Mouse (Mus musculus): ENCODE data around the gene Hhat. TPM values are rescaled to one million over a fixed set of nuclear protein-coding genes. Genes with fewer than 3 reads are reported as not detected.

Hhat gene
- polyA plus RNA-seq, 1 experiment from 2014 or later: 8.0 TPM

DNA sequence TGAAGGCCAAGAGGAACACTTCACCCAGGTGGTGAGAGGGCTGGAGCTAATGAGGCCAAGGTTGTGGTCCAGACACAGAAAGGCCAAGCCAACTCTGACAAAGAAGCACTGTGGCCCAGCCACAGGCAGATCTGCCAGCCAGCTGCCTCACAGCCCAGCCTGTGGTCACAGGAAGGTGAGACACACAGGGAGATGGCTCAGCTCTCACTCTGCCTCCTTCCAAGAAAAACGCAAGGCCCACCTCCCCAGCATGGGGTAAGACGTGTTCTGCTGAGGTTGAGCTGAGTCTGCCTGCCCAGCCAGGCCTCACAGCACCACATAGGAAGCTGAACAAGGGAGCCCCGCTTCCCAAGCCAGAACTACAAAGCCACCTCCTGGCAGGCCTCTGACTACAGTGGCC, 34.5 kb downstream of the Hhat start:
- WGBS: 58% methylated on average over 3 of the region's 3 CpGs
- H3K4me3 ChIP-seq (ENCODE audit: low read depth, low read length): no peak overlapping the region
- no peak overlapping the region for H3K27ac ChIP-seq (ENCODE audit: low read depth, low read length)
- H3K9me3 ChIP-seq (ENCODE audit: control insufficient read depth, low read length): no peaks in the 10 kb centered on the region
- ATAC-seq (ENCODE audit: low FRiP score): no peak
- no peaks in the 10 kb centered on the region for H3K4me1 ChIP-seq (replicated peaks; ENCODE audit: control insufficient read depth, insufficient read depth, low read length)
- no peaks in the 10 kb centered on the region for H3K27me3 ChIP-seq (ENCODE audit: control insufficient read depth, insufficient read depth, low read length)
- no peak overlapping the region for H3K9ac ChIP-seq (ENCODE audit: low read depth, low read length)
- no peak for DNase-seq (ENCODE audit: low spot score)
- H3K4me2 ChIP-seq (replicated peaks; ENCODE audit: low read depth, low read length): no peak overlapping the region
- H3K36me3 ChIP-seq (ENCODE audit: control insufficient read depth, insufficient read depth, low read length): no peaks in the 10 kb centered on the region

- Histone ChIP-seq H3K4me2 (replicated peaks; ENCODE audit: low read depth, low read length) (no peak overlapping the region), H3K27me3 (ENCODE audit: control insufficient read depth, insufficient read depth, low read length) (no peaks in the 10 kb centered on the region), H3K9ac (ENCODE audit: low read depth, low read length) (no peak overlapping the region), H3K36me3 (ENCODE audit: control insufficient read depth, insufficient read depth, low read length) (no peaks in the 10 kb centered on the region), H3K9me3 (ENCODE audit: control insufficient read depth, low read length) (no peaks in the 10 kb centered on the region), H3K27ac (ENCODE audit: low read depth, low read length) (no peak overlapping the region), H3K4me3 (ENCODE audit: low read depth, low read length) (no peak overlapping the region), H3K4me1 (replicated peaks; ENCODE audit: control insufficient read depth, insufficient read depth, low read length) (no peaks in the 10 kb centered on the region)
- no peak for ATAC-seq (ENCODE audit: low FRiP score)
- DNase-seq (ENCODE audit: low spot score): no peak
- 65% methylated on average over 9 of the region's 9 CpGs for WGBS
Measured at GRCm38 (mm10) chr1:192736002-192736426, 35.0 kb downstream of the Hhat start.

GRCm38 (mm10) chr1:192730517-192730916, 40.5 kb downstream of the Hhat start:
- Histone ChIP-seq H3K36me3 (ENCODE audit: control insufficient read depth, insufficient read depth, low read length) (no peaks in the 10 kb centered on the region), H3K27me3 (ENCODE audit: control insufficient read depth, insufficient read depth, low read length) (no peaks in the 10 kb centered on the region; the same call in 1 of the 2 replicates), H3K4me2 (replicated peaks; ENCODE audit: low read depth, low read length) (no peak overlapping the region), H3K27ac (ENCODE audit: low read depth, low read length) (no peak overlapping the region), H3K9me3 (ENCODE audit: control insufficient read depth, low read length) (no peaks in the 10 kb centered on the region), H3K4me1 (replicated peaks; ENCODE audit: control insufficient read depth, insufficient read depth, low read length) (no peaks in the 10 kb centered on the region), H3K4me3 (ENCODE audit: low read depth, low read length) (no peak overlapping the region), H3K9ac (ENCODE audit: low read depth, low read length) (no peak overlapping the region)
- no peak for ATAC-seq (ENCODE audit: low FRiP score)
- 90% methylated on average over 7 of the region's 7 CpGs for WGBS
- DNase-seq (ENCODE audit: low spot score): no peak

GRCm38 (mm10) chr1:192726996-192727624, 43.9 kb downstream of the Hhat start:
- Histone ChIP-seq H3K4me2 (replicated peaks; ENCODE audit: low read depth, low read length) (no peak overlapping the region), H3K9me3 (ENCODE audit: control insufficient read depth, low read length) (no peaks in the 10 kb centered on the region), H3K27me3 (ENCODE audit: control insufficient read depth, insufficient read depth, low read length) (no peaks in the 10 kb centered on the region; the same call in 1 of the 2 replicates), H3K36me3 (ENCODE audit: control insufficient read depth, insufficient read depth, low read length) (no peaks in the 10 kb centered on the region), H3K4me1 (replicated peaks; ENCODE audit: control insufficient read depth, insufficient read depth, low read length) (no peaks in the 10 kb centered on the region), H3K9ac (ENCODE audit: low read depth, low read length) (no peak overlapping the region), H3K27ac (ENCODE audit: low read depth, low read length) (no peak overlapping the region), H3K4me3 (ENCODE audit: low read depth, low read length) (no peak overlapping the region)
- ATAC-seq (ENCODE audit: low FRiP score) (peak; percentile 72), DNase-seq (ENCODE audit: low spot score) (peak; percentile 82)
- WGBS: 60% methylated on average over 11 of the region's 11 CpGs

DNA sequence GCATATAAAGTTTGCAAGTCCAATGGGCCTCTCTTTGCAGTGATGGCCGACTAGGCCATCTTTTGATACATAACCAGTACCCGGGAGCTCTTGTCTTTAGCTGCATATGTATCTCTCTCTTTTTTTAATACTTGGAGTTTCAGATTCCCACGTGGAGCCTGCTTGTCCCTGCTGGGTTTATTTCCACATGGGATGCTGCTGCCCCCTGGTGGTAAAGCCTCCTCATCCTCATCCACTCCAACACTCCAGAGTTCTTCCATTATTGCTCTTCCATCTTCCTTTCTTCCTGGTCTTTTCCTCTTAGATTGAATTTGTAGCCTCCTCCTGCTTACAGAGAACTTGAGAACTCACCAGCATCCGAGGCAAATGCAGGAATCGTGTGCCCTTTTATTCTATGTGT, 48.9 kb downstream of the Hhat start:
- H3K27me3 ChIP-seq (ENCODE audit: control insufficient read depth, insufficient read depth, low read length): no peaks in the 10 kb centered on the region
- H3K4me3 ChIP-seq (ENCODE audit: low read depth, low read length): no peak overlapping the region
- no peaks in the 10 kb centered on the region for H3K4me1 ChIP-seq (replicated peaks; ENCODE audit: control insufficient read depth, insufficient read depth, low read length)
- ATAC-seq (ENCODE audit: low FRiP score) (no peak), DNase-seq (ENCODE audit: low spot score) (peak; percentile 85)
- no peak overlapping the region for H3K4me2 ChIP-seq (replicated peaks; ENCODE audit: low read depth, low read length)
- no peaks in the 10 kb centered on the region for H3K9me3 ChIP-seq (ENCODE audit: control insufficient read depth, low read length)
- H3K36me3 ChIP-seq (ENCODE audit: control insufficient read depth, insufficient read depth, low read length): no peaks in the 10 kb centered on the region
- WGBS: 29% methylated on average over 5 of the region's 5 CpGs
- H3K27ac ChIP-seq (ENCODE audit: low read depth, low read length): no peak overlapping the region
- H3K9ac ChIP-seq (ENCODE audit: low read depth, low read length): no peak overlapping the region

- DNase-seq (ENCODE audit: low spot score): no peak
Measured at GRCm38 (mm10) chr1:192720156-192720555, 50.9 kb downstream of the Hhat start.

GRCm38 (mm10) chr1:192711779-192712348, 59.2 kb downstream of the Hhat start:
- no peak overlapping the region for H3K4me3 ChIP-seq (ENCODE audit: low read depth, low read length)
- no peak overlapping the region for H3K27ac ChIP-seq (ENCODE audit: low read depth, low read length)
- H3K9ac ChIP-seq (ENCODE audit: low read depth, low read length): no peak overlapping the region
- H3K9me3 ChIP-seq (ENCODE audit: control insufficient read depth, low read length): no peaks in the 10 kb centered on the region
- 35% methylated on average over 3 of the region's 3 CpGs for WGBS
- no peak overlapping the region for H3K4me2 ChIP-seq (replicated peaks; ENCODE audit: low read depth, low read length)
- no peaks in the 10 kb centered on the region for H3K4me1 ChIP-seq (replicated peaks; ENCODE audit: control insufficient read depth, insufficient read depth, low read length)
- no peaks in the 10 kb centered on the region for H3K36me3 ChIP-seq (ENCODE audit: control insufficient read depth, insufficient read depth, low read length)
- no peaks in the 10 kb centered on the region for H3K27me3 ChIP-seq (ENCODE audit: control insufficient read depth, insufficient read depth, low read length)
- DNase-seq (ENCODE audit: low spot score): peak; percentile 81
- no peak for ATAC-seq (ENCODE audit: low FRiP score)

More at GRCm38 (mm10) chr1:192720156-192720555, 50.9 kb downstream of the Hhat start:
- H3K9me3 ChIP-seq (ENCODE audit: control insufficient read depth, low read length): no peaks in the 10 kb centered on the region
- WGBS: 84% methylated on average over 10 of the region's 10 CpGs
- no peaks in the 10 kb centered on the region for H3K36me3 ChIP-seq (ENCODE audit: control insufficient read depth, insufficient read depth, low read length)
- no peaks in the 10 kb centered on the region for H3K27me3 ChIP-seq (ENCODE audit: control insufficient read depth, insufficient read depth, low read length)
- H3K4me2 ChIP-seq (replicated peaks; ENCODE audit: low read depth, low read length): no peak overlapping the region
- H3K27ac ChIP-seq (ENCODE audit: low read depth, low read length): no peak overlapping the region
- H3K4me3 ChIP-seq (ENCODE audit: low read depth, low read length): no peak overlapping the region
- no peaks in the 10 kb centered on the region for H3K4me1 ChIP-seq (replicated peaks; ENCODE audit: control insufficient read depth, insufficient read depth, low read length)
- H3K9ac ChIP-seq (ENCODE audit: low read depth, low read length): no peak overlapping the region
- ATAC-seq (ENCODE audit: low FRiP score): no peak

DNA sequence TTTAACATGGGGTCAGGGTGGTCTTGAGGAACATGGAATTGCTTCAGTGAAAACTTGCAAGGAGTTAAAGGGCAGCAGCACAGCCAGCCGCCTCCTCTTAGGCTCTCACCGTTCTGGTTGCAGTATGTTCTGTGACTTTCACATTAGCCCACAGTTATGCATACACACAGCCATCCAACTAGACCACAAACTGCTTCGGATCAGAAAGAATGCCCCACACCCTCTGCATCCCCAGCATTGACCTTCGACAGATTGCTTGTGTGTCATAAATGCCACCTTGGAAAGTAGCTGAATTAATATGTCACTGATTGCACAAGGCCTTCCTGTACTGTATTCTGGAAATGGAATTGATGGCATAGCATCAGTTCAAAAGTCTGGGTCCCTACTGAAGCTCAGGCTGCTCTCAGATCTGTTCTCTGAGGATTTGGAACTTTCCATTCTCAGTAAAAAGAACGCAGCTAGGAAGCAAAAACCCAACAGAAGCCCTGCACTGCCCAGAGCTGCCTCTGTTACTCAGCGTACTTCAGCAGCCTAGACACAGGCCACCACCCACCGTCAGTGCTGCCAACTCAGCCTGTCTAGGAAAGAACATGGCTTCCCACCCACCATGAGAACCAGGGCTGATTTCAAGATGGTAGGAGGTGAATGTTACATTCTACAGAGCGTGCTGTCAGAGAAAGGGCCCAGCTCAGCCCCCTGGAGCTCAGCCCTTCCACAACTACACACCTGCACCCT, 70.5 kb downstream of the Hhat start:
- H3K27ac ChIP-seq (ENCODE audit: low read depth, low read length): no peak overlapping the region
- no peak overlapping the region for H3K4me3 ChIP-seq (ENCODE audit: low read depth, low read length)
- no peaks in the 10 kb centered on the region for H3K27me3 ChIP-seq (ENCODE audit: control insufficient read depth, insufficient read depth, low read length)
- DNase-seq (ENCODE audit: low spot score): no peak
- 86% methylated on average over 8 of the region's 8 CpGs for WGBS
- no peak overlapping the region for H3K4me2 ChIP-seq (replicated peaks; ENCODE audit: low read depth, low read length)
- no peak overlapping the region for H3K9ac ChIP-seq (ENCODE audit: low read depth, low read length)
- ATAC-seq (ENCODE audit: low FRiP score): no peak
- H3K4me1 ChIP-seq (replicated peaks; ENCODE audit: control insufficient read depth, insufficient read depth, low read length): no peaks in the 10 kb centered on the region
- H3K36me3 ChIP-seq (ENCODE audit: control insufficient read depth, insufficient read depth, low read length): no peaks in the 10 kb centered on the region
- no peaks in the 10 kb centered on the region for H3K9me3 ChIP-seq (ENCODE audit: control insufficient read depth, low read length)

DNA sequence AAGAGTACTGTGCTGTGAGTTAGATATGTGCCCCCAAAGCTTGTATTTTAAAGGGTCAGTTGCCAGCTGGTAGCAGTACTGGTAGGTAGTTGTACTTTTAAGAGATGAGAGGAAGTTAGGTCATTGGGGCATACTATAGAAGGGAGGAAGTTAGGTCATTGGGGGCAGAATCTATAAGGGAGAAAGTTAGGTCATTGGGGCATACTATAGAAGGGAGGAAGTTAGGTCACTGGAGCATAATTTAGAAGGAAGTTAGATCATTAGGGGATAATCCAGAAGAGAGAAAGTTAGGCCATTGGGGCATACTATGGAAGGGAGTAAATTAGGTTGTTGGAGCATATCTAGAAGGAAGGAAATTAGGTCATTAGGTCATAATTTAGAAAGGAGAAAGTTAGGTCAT, 71.9 kb downstream of the Hhat start:
- Histone ChIP-seq H3K9me3 (ENCODE audit: control insufficient read depth, low read length) (no peaks in the 10 kb centered on the region), H3K4me3 (ENCODE audit: low read depth, low read length) (no peak overlapping the region), H3K4me1 (replicated peaks; ENCODE audit: control insufficient read depth, insufficient read depth, low read length) (no peaks in the 10 kb centered on the region), H3K27ac (ENCODE audit: low read depth, low read length) (no peak overlapping the region), H3K9ac (ENCODE audit: low read depth, low read length) (no peak overlapping the region), H3K36me3 (ENCODE audit: control insufficient read depth, insufficient read depth, low read length) (no peaks in the 10 kb centered on the region), H3K4me2 (replicated peaks; ENCODE audit: low read depth, low read length) (no peak overlapping the region), H3K27me3 (ENCODE audit: control insufficient read depth, insufficient read depth, low read length) (no peaks in the 10 kb centered on the region)
- DNase-seq (ENCODE audit: low spot score): no peak
- ATAC-seq (ENCODE audit: low FRiP score): no peak

All from hindbrain, embryonic 11.5 days (tissue).